Comparison of ENCODE assay signal across 11 mouse cellular contexts in the genomic region with DNA sequence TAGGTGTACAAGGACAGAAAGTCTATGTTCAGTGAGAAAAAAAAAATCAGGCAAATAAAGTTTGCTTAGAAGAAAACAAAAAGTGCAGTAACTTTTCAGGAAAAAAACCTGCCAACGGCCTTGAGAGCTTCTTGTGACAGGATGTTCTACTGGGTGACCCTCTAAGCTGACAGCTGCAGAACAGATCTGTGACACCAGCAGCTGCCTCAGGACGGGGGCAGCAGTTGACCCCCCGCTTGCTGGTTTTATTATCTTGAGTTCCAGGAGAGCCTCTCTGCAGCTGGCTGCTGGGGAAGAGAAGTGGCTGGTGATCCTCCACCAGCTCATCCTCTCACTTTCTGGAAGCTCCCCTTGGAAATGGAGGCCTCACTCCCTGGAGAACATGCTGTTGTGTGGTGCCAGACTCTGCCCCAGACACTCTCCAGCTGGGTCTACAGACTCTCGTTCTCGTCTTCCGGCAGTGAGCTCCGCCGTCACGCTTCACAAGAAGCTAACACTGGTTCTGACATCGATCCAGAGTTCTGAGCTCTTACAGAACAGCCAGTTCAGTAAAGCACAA. TPM values are rescaled to one million over a fixed set of nuclear protein-coding genes. Genes with fewer than 3 reads are reported as not detected.
DNase-seq lines count a peak whose midpoint lies in the region; ATAC-seq and TF ChIP-seq lines count a peak whose summit lies in the region.
"Had no signal": no experiment of that assay in that cellular context is flagged by ENCODE, and none has a peak within 500 bp of the region (broad histone marks: within the 10 kb centered on the region; RNA-seq: fewer than 3 reads in every experiment).

No protein-coding gene starts in this region.

- H3K27ac ChIP-seq in lung, embryonic 15.5 days, result peak overlapping the region; percentile 50
- peak overlapping the region; percentile 31 for H3K27ac ChIP-seq in heart, embryonic 11.5 days (ENCODE audit: low read depth, low read length)
- H3K27ac ChIP-seq in forebrain, embryonic 15.5 days (replicated peaks), result no peak overlapping the region
- H3K27ac ChIP-seq: forebrain, embryonic 12.5 days; hindbrain, embryonic 14.5 days had no signal

- ATAC-seq in lung, embryonic 15.5 days (ENCODE audit: borderline replicate concordance, extremely low read depth, low FRiP score, low TSS enrichment), result peak; percentile 79
- ATAC-seq in heart, embryonic 11.5 days (replicated peaks; ENCODE audit: insufficient number of reproducible peaks, low FRiP score, low TSS enrichment), result no peak
- no peak for ATAC-seq in forebrain, embryonic 15.5 days (replicated peaks)

- no peaks in the 10 kb centered on the region for H3K9me3 ChIP-seq in lung, embryonic 15.5 days
- no peaks in the 10 kb centered on the region for H3K9me3 ChIP-seq in heart, embryonic 11.5 days (replicated peaks; ENCODE audit: control insufficient read depth, low read length)
- no peaks in the 10 kb centered on the region for H3K9me3 ChIP-seq in forebrain, embryonic 15.5 days
- H3K9me3 ChIP-seq: forebrain, embryonic 12.5 days had no signal

- no peak overlapping the region for H3K9ac ChIP-seq in lung, embryonic 15.5 days
- no peak overlapping the region for H3K9ac ChIP-seq in heart, embryonic 11.5 days (ENCODE audit: low read depth, low read length)
- H3K9ac ChIP-seq in forebrain, embryonic 15.5 days (replicated peaks), result no peak overlapping the region
- H3K9ac ChIP-seq: forebrain, embryonic 12.5 days; hindbrain, embryonic 14.5 days had no signal

- 35% methylated on average over 10 of the region's 10 CpGs for WGBS in lung, embryonic 15.5 days
- 53% methylated on average over 10 of the region's 10 CpGs for WGBS in lung, adult 2 months
- 42% methylated on average over 10 of the region's 10 CpGs for WGBS in heart, embryonic 11.5 days (ENCODE audit: insufficient replicate concordance)
- 76% methylated on average over 10 of the region's 10 CpGs for WGBS in forebrain, embryonic 15.5 days

- H3K36me3 ChIP-seq in lung, embryonic 15.5 days, result no peaks in the 10 kb centered on the region
- H3K36me3 ChIP-seq in heart, embryonic 11.5 days (ENCODE audit: control insufficient read depth, insufficient read depth, low read length), result no peaks in the 10 kb centered on the region
- no peaks in the 10 kb centered on the region for H3K36me3 ChIP-seq in forebrain, embryonic 15.5 days
- H3K36me3 ChIP-seq: forebrain, embryonic 12.5 days had no signal

- H3K27me3 ChIP-seq in lung, embryonic 15.5 days, result no peaks in the 10 kb centered on the region
- no peaks in the 10 kb centered on the region for H3K27me3 ChIP-seq in heart, embryonic 11.5 days (ENCODE audit: control insufficient read depth, insufficient read depth, low read length)
- H3K27me3 ChIP-seq in forebrain, embryonic 15.5 days, result no peaks in the 10 kb centered on the region
- H3K27me3 ChIP-seq: forebrain, embryonic 12.5 days had no signal

- no peak for DNase-seq in lung, adult 2 months
- peak; percentile 21 to 26 for DNase-seq in kidney, postnatal 36 days
- peak; percentile 40 for DNase-seq in thymus, postnatal 14 days
- DNase-seq in right cerebral cortex, postnatal 36 days (ENCODE audit: low spot score in 2 of 2), result no peak
- DNase-seq: adrenal gland, adult 8-10 months; cerebellum, adult 9-10 months had no signal

- H3K4me3 ChIP-seq in lung, embryonic 15.5 days, result no peak overlapping the region
- H3K4me3 ChIP-seq in lung, adult 2 months (replicated peaks; ENCODE audit: extremely low read depth, low read depth, low read length), result no peak overlapping the region
- no peak overlapping the region for H3K4me3 ChIP-seq in heart, embryonic 11.5 days (ENCODE audit: low read depth, low read length)
- no peak overlapping the region for H3K4me3 ChIP-seq in forebrain, embryonic 15.5 days
- H3K4me3 ChIP-seq: forebrain, embryonic 12.5 days had no signal

- no peak overlapping the region; the same call in 1 of the 2 replicates for H3K4me2 ChIP-seq in lung, embryonic 15.5 days
- no peak overlapping the region for H3K4me2 ChIP-seq in heart, embryonic 11.5 days
- H3K4me2 ChIP-seq in forebrain, embryonic 15.5 days (replicated peaks), result no peak overlapping the region
- H3K4me2 ChIP-seq: forebrain, embryonic 12.5 days; hindbrain, embryonic 14.5 days had no signal

- peaks cover 13% of the 10 kb centered on the region for H3K4me1 ChIP-seq in lung, embryonic 15.5 days
- H3K4me1 ChIP-seq in lung, adult 2 months (ENCODE audit: control insufficient read depth, insufficient read depth, low read length), result no peaks in the 10 kb centered on the region
- H3K4me1 ChIP-seq in heart, embryonic 11.5 days (ENCODE audit: control insufficient read depth, insufficient read depth, low read length), result peaks cover 18% of the 10 kb centered on the region
- no peaks in the 10 kb centered on the region for H3K4me1 ChIP-seq in forebrain, embryonic 15.5 days

- TF ChIP-seq POLR2A in lung, adult 2 months (IDR thresholded peaks at IDR 0.05; ENCODE audit: borderline replicate concordance, extremely low read depth, low read depth, low read length), result no peak

- TF ChIP-seq CTCF in lung, adult 2 months (IDR thresholded peaks at IDR 0.05; ENCODE audit: insufficient read depth, low read length), result no peak

RNA-seq across cellular contexts. Expression of a gene that starts 33.3 kb away (rescaled TPM):
- 57.7 and 57.8 TPM in 2 replicates for polyA plus RNA-seq in lung, embryonic 15.5 days (2015; fragmentation: Nextera tagmentation; extraction: Ambion mirVana)
- polyA plus RNA-seq in lung, adult 2 months (2012; rRNA removed), result 2.0 and 2.6 TPM in 2 replicates
- polyA plus RNA-seq in heart, embryonic 11.5 days (2014; fragmentation: Nextera tagmentation; extraction: Ambion mirVana), result 64.2 and 67.8 TPM in 2 replicates
- polyA plus RNA-seq in forebrain, embryonic 15.5 days (2015; fragmentation: Nextera tagmentation; extraction: Ambion mirVana), result 64.4 and 68.4 TPM in 2 replicates

RNA-seq across cellular contexts. Expression of a gene that starts 33.8 kb away (rescaled TPM):
- 0.54 and 0.96 TPM in 2 replicates for polyA plus RNA-seq in lung, embryonic 15.5 days (2015; fragmentation: Nextera tagmentation; extraction: Ambion mirVana)
- polyA plus RNA-seq in lung, adult 2 months (2012; rRNA removed), result not detected in 2 replicates
- polyA plus RNA-seq in heart, embryonic 11.5 days (2014; fragmentation: Nextera tagmentation; extraction: Ambion mirVana), result 0.82 and 1.2 TPM in 2 replicates
- polyA plus RNA-seq in forebrain, embryonic 15.5 days (2015; fragmentation: Nextera tagmentation; extraction: Ambion mirVana), result 23.2 and 23.6 TPM in 2 replicates

Comparison
In these comparisons a context has a peak if more than half of its experiments do, and no peak if none do; other contexts are left out.
1. RNA of a gene that starts 33.3 kb away (polyA plus RNA-seq): 64.4 to 68.4 TPM in forebrain, embryonic 15.5 days, 64.2 to 67.8 TPM in heart, embryonic 11.5 days and 57.7 to 57.8 TPM in lung, embryonic 15.5 days; 2.0 to 2.6 TPM in lung, adult 2 months; every median in the first group is over 10 times any median in the second.
2. DNase-seq: peak in kidney, postnatal 36 days (2 of 2) and thymus, postnatal 14 days (single experiment); none in lung, adult 2 months (single experiment) and right cerebral cortex, postnatal 36 days (0 of 2).
3. RNA of a gene that starts 33.8 kb away (polyA plus RNA-seq): 23.2 to 23.6 TPM in forebrain, embryonic 15.5 days; 0.54 to 0.96 TPM in lung, embryonic 15.5 days, 0.82 to 1.2 TPM in heart, embryonic 11.5 days and not detected in lung, adult 2 months; every median in the first group is over 10 times any median in the second.